Mouse (Mus musculus): ENCODE results near the gene Ace2.

GRCm38 (mm10) chrX:164113744-164114143, 25.4 kb upstream of the Ace2 start:
- TF ChIP-seq EP300 (optimal IDR thresholded peaks at IDR 0.05) (no peak), CTCF (IDR thresholded peaks at IDR 0.05; ENCODE audit: low read depth) (no peak)

Measured in stomach, postnatal 0 days (tissue).